Comparison of ENCODE assay signal across 8 mouse cellular contexts in genomic region chr10:21295397-21295758, GRCm38 (mm10). TPM values are rescaled to one million over a fixed set of nuclear protein-coding genes. Genes with fewer than 3 reads are reported as not detected.
A peak's percentile ranks its signal among the peaks of the same experiment; 100 is the strongest.
DNase-seq lines count a peak whose midpoint lies in the region; ATAC-seq and TF ChIP-seq lines count a peak whose summit lies in the region.

No protein-coding gene starts in this region.

- peak overlapping the region; percentile 93 for H3K4me3 ChIP-seq in heart, embryonic 13.5 days
- H3K4me3 ChIP-seq in MEL (ENCODE audit: control insufficient read depth in 1 of 2, insufficient read depth in 1 of 2, low read depth in 2 of 2, low read length in 2 of 2) = peak overlapping the region; percentile 57 to 90
- H3K4me3 ChIP-seq in hindbrain, embryonic 12.5 days = peak overlapping the region; percentile 89
- peak overlapping the region; percentile 97 for H3K4me3 ChIP-seq in midbrain, embryonic 10.5 days

- TF ChIP-seq RAD21 in MEL (IDR thresholded peaks at IDR 0.05; ENCODE audit: low read depth, low read length) = no peak

- H3K9ac ChIP-seq in heart, embryonic 13.5 days = peak overlapping the region; percentile 72
- H3K9ac ChIP-seq in MEL (ENCODE audit: control insufficient read depth, low read depth, low read length, poor library complexity, severe bottlenecking) = peak overlapping the region; percentile 80
- no peak overlapping the region; the same call in 1 of the 2 replicates for H3K9ac ChIP-seq in hindbrain, embryonic 12.5 days

- DNase-seq in heart, postnatal 36 days = no peak
- no peak for DNase-seq in MEL (ENCODE audit: low read depth, low spot score)
- DNase-seq in midbrain, embryonic 10.5 days (ENCODE audit: low spot score) = no peak
- no peak for DNase-seq in layer of hippocampus, postnatal 10 days (ENCODE audit: low spot score in 2 of 2)
- no peak for DNase-seq in cerebellum, adult 8-10 months
- no peak for DNase-seq in left cerebral cortex, postnatal 10 days (ENCODE audit: extremely low spot score in 1 of 2, low spot score in 2 of 2)

- intact Hi-C loops in heart, postnatal 36 days (cut with DNase I) = loop anchor here (5.0 to 10.0 kb wide), 2 partner anchors 862 to 981 kb away; partner anchors contain the start of genes Bclaf1, H60b and Raet1e
- intact Hi-C loops in left cerebral cortex, postnatal 10 days (cut with DNase I) = no loop called here

- no peaks in the 10 kb centered on the region for H3K27me3 ChIP-seq in heart, embryonic 13.5 days (replicated peaks)
- H3K27me3 ChIP-seq in MEL (ENCODE audit: control insufficient read depth in 1 of 2, insufficient read depth in 2 of 2, low read length in 2 of 2) = no peaks in the 10 kb centered on the region
- H3K27me3 ChIP-seq in hindbrain, embryonic 12.5 days = no peaks in the 10 kb centered on the region
- no peaks in the 10 kb centered on the region for H3K27me3 ChIP-seq in midbrain, embryonic 10.5 days (ENCODE audit: low read depth, poor library complexity, severe bottlenecking)

- H3K36me3 ChIP-seq in heart, embryonic 13.5 days = peaks cover 17% of the 10 kb centered on the region
- peaks cover 13 to 22% of the 10 kb centered on the region in 2 experiments for H3K36me3 ChIP-seq in MEL (ENCODE audit: control insufficient read depth in 1 of 2, insufficient read depth in 2 of 2, low read length in 2 of 2)
- peaks cover 11% of the 10 kb centered on the region for H3K36me3 ChIP-seq in hindbrain, embryonic 12.5 days
- peaks cover 15% of the 10 kb centered on the region for H3K36me3 ChIP-seq in midbrain, embryonic 10.5 days

- H3K4me2 ChIP-seq in heart, embryonic 13.5 days = peak overlapping the region; percentile 83
- peak overlapping the region; percentile 47 for H3K4me2 ChIP-seq in hindbrain, embryonic 12.5 days (replicated peaks)

- no peak for TF ChIP-seq POLR2A in MEL (IDR thresholded peaks at IDR 0.05; ENCODE audit: control insufficient read depth in 1 of 2, insufficient read depth in 1 of 2, low read depth in 1 of 2, low read length in 2 of 2, poor library complexity in 1 of 2)

- H3K4me1 ChIP-seq in heart, embryonic 13.5 days = peaks cover 17% of the 10 kb centered on the region
- H3K4me1 ChIP-seq in MEL (ENCODE audit: control insufficient read depth in 1 of 2, insufficient read depth in 2 of 2, low read length in 2 of 2) = peaks cover 7 to 18% of the 10 kb centered on the region in 2 experiments
- peaks cover 13% of the 10 kb centered on the region for H3K4me1 ChIP-seq in hindbrain, embryonic 12.5 days
- H3K4me1 ChIP-seq in midbrain, embryonic 10.5 days = peaks cover 35% of the 10 kb centered on the region

- peaks cover 31% of the 10 kb centered on the region for H3K79me2 ChIP-seq in MEL (ENCODE audit: control insufficient read depth, insufficient read depth, low read length, poor library complexity)

- WGBS in heart, embryonic 13.5 days = 37% methylated on average over 4 of the region's 4 CpGs
- 43% methylated on average over 4 of the region's 4 CpGs for WGBS in hindbrain, embryonic 12.5 days
- WGBS in midbrain, embryonic 10.5 days = 45% methylated on average over 4 of the region's 4 CpGs

- H3K9me3 ChIP-seq in heart, embryonic 13.5 days = no peaks in the 10 kb centered on the region
- H3K9me3 ChIP-seq in MEL (replicated peaks; ENCODE audit: insufficient read depth, low read length) = no peaks in the 10 kb centered on the region
- no peaks in the 10 kb centered on the region for H3K9me3 ChIP-seq in hindbrain, embryonic 12.5 days (replicated peaks)
- H3K9me3 ChIP-seq in midbrain, embryonic 10.5 days (replicated peaks) = no peaks in the 10 kb centered on the region

- no peak for ATAC-seq in heart, embryonic 13.5 days (ENCODE audit: extremely low read depth, insufficient number of reproducible peaks, low FRiP score, low TSS enrichment)
- ATAC-seq in hindbrain, embryonic 12.5 days (ENCODE audit: low FRiP score) = peak; percentile 59

- TF ChIP-seq CTCF in MEL (IDR thresholded peaks at IDR 0.05 in 2 of 3, conservative IDR thresholded peaks at IDR 0.05 in 1 of 3; ENCODE audit: control insufficient read depth in 1 of 3, insufficient read depth in 1 of 3, low read depth in 2 of 3, low read length in 3 of 3, poor library complexity in 1 of 3, severe bottlenecking in 1 of 3) = no peak

- H3K27ac ChIP-seq in heart, embryonic 13.5 days (replicated peaks) = no peak overlapping the region
- H3K27ac ChIP-seq in MEL (ENCODE audit: control insufficient read depth, low read depth, low read length) = peak overlapping the region; percentile 68
- H3K27ac ChIP-seq in hindbrain, embryonic 12.5 days = no peak overlapping the region
- peak overlapping the region; percentile 91 for H3K27ac ChIP-seq in midbrain, embryonic 10.5 days (replicated peaks)

- TF ChIP-seq EP300 in MEL (IDR thresholded peaks at IDR 0.05; ENCODE audit: low read depth in 1 of 2, low read length in 2 of 2) = no peak

TF ChIP-seq in MEL, 35 proteins besides CTCF, POLR2A, EP300 and RAD21:
- TF ChIP-seq POLR2AphosphoS2 (IDR thresholded peaks at IDR 0.05; ENCODE audit: low read length) (no peak), NRF1 (IDR thresholded peaks at IDR 0.05; ENCODE audit: insufficient read depth, low read depth, low read length, poor library complexity, severe bottlenecking) (no peak), USF1 (IDR thresholded peaks at IDR 0.05; ENCODE audit: low read depth, low read length) (no peak), MAZ (IDR thresholded peaks at IDR 0.05; ENCODE audit: low read depth, low read length) (no peak), MAX (IDR thresholded peaks at IDR 0.05; ENCODE audit: low read length) (no peak), TAL1 (IDR thresholded peaks at IDR 0.05; ENCODE audit: low read length) (no peak), MXI1 (IDR thresholded peaks at IDR 0.05; ENCODE audit: low read depth, low read length) (no peak), MYB (IDR thresholded peaks at IDR 0.05; ENCODE audit: low read depth, low read length) (no peak), UBTF (IDR thresholded peaks at IDR 0.05; ENCODE audit: borderline replicate concordance, insufficient read depth, low read depth, low read length) (no peak), CHD1 (IDR thresholded peaks at IDR 0.05; ENCODE audit: low read depth, low read length) (no peak), CHD2 (IDR thresholded peaks at IDR 0.05; ENCODE audit: low read length) (no peak)

RNA-seq across cellular contexts. Expression of gene Hbs1l, which starts 0.4 kb away (rescaled TPM):
- 61.9 and 67.2 TPM in 2 replicates for polyA plus RNA-seq in heart, embryonic 13.5 days (2015; fragmentation: Nextera tagmentation; extraction: Ambion mirVana)
- 10 to 100 TPM; 77.8 to 79.0 TPM for total RNA-seq in heart, postnatal 36 days (2021)
- total RNA-seq in MEL (2012; rRNA removed) = 115 and 133 TPM in 2 replicates
- 100 to 1,000 TPM in 1 of 2 experiments, not detected in 1; 103 TPM for polyA plus RNA-seq in MEL (2012; ENCODE audit: insufficient read depth in 1 of 2, insufficient read length in 2 of 2, low read depth in 1 of 2, low replicate concordance in 2 of 2, missing spikeins in 1 of 2)
- polyA plus RNA-seq in hindbrain, embryonic 12.5 days (2016; fragmentation: Nextera tagmentation; extraction: Ambion mirVana) = 114 and 115 TPM in 2 replicates
- polyA plus RNA-seq in midbrain, embryonic 10.5 days (2016; fragmentation: Nextera tagmentation; extraction: Ambion mirVana) = 134 and 136 TPM in 2 replicates
- total RNA-seq in layer of hippocampus, postnatal 10 days (2021) = 10 to 100 TPM; 80.4 to 93.6 TPM
- 10 to 100 TPM; 86.4 to 87.6 TPM for total RNA-seq in left cerebral cortex, postnatal 10 days (2021)

Comparison
In these comparisons a context has a peak if more than half of its experiments do, and no peak if none do; other contexts are left out.
1. H3K27ac ChIP-seq: peak in MEL (single experiment) and midbrain, embryonic 10.5 days (single experiment); none in heart, embryonic 13.5 days (single experiment) and hindbrain, embryonic 12.5 days (single experiment).
2. Peak in every context shown above with its lines, with median percentiles within 50 percentile points of each other: H3K4me3 ChIP-seq.